ENCODE assay signal across 21 mouse cellular contexts in genomic region chr12:118011921-118012320, GRCm38 (mm10).
DNase-seq lines count a peak whose midpoint lies in the region; ATAC-seq lines count a peak whose summit lies in the region.
"Had no signal": no experiment of that assay in that cellular context is flagged by ENCODE, and none has a peak within 500 bp of the region (broad histone marks: within the 10 kb centered on the region; RNA-seq: fewer than 3 reads in every experiment).

No protein-coding gene starts in this region.

- no peak overlapping the region for H3K4me2 ChIP-seq in heart, embryonic 11.5 days
- no peak overlapping the region for H3K4me2 ChIP-seq in forebrain, embryonic 12.5 days

- no peak overlapping the region for H3K9ac ChIP-seq in heart, embryonic 11.5 days (ENCODE audit: low read depth, low read length)
- no peak overlapping the region for H3K9ac ChIP-seq in forebrain, embryonic 12.5 days

- H3K9me3 ChIP-seq in heart, embryonic 11.5 days (replicated peaks; ENCODE audit: control insufficient read depth, low read length) = no peaks in the 10 kb centered on the region
- H3K9me3 ChIP-seq in forebrain, embryonic 12.5 days = no peaks in the 10 kb centered on the region

- ATAC-seq in heart, embryonic 11.5 days (replicated peaks; ENCODE audit: insufficient number of reproducible peaks, low FRiP score, low TSS enrichment) = no peak
- no peak for ATAC-seq in forebrain, embryonic 12.5 days (ENCODE audit: low FRiP score)
- ATAC-seq: activated CD4-positive, CD25-positive, alpha-beta regulatory T cell, adult 4 months; CD4-positive, CD25-positive, alpha-beta regulatory T cell, adult 4 months; Patski had no signal

- peak; percentile 18 for DNase-seq in heart, adult 11 months
- DNase-seq in fat pad, adult 2 months (ENCODE audit: extremely low read depth, low read depth, low spot score) = peak; percentile 88
- DNase-seq in gonadal fat pad, adult 2 months (ENCODE audit: low read depth) = peak; percentile 72
- DNase-seq in left cerebral cortex, postnatal 14 days (ENCODE audit: low spot score in 2 of 2) = no peak
- DNase-seq: adrenal gland, adult 2 months; adrenal gland, adult 8-10 months; adrenal gland, postnatal 10 days; adrenal gland, postnatal 14 days; adrenal gland, postnatal 25 days; adrenal gland, postnatal 36 days; B cell, adult 2 months; cerebellum, adult 11 months; cerebellum, adult 11-12 months; cerebellum, adult 18-20 months had no signal

- H3K4me3 ChIP-seq in heart, embryonic 11.5 days (ENCODE audit: low read depth, low read length) = no peak overlapping the region
- H3K4me3 ChIP-seq in forebrain, embryonic 12.5 days (replicated peaks) = no peak overlapping the region

- H3K27me3 ChIP-seq in heart, embryonic 11.5 days (ENCODE audit: control insufficient read depth, insufficient read depth, low read length) = no peaks in the 10 kb centered on the region; the same call in 1 of the 2 replicates
- peaks cover 4% of the 10 kb centered on the region; the same call in 1 of the 2 replicates for H3K27me3 ChIP-seq in forebrain, embryonic 12.5 days
- H3K27me3 ChIP-seq: CH12.LX had no signal

- H3K27ac ChIP-seq in heart, embryonic 11.5 days (ENCODE audit: low read depth, low read length) = no peak overlapping the region
- H3K27ac ChIP-seq in forebrain, embryonic 12.5 days = no peak overlapping the region

- intact Hi-C loops in left cerebral cortex, postnatal 14 days (cut with DNase I) = no loop called here

- 83% methylated on average over 8 of the region's 8 CpGs for WGBS in heart, embryonic 11.5 days (ENCODE audit: insufficient replicate concordance)
- 92% methylated on average over 8 of the region's 8 CpGs for WGBS in forebrain, embryonic 12.5 days

- H3K4me1 ChIP-seq in heart, embryonic 11.5 days (ENCODE audit: control insufficient read depth, insufficient read depth, low read length) = no peaks in the 10 kb centered on the region
- H3K4me1 ChIP-seq in forebrain, embryonic 12.5 days = no peaks in the 10 kb centered on the region

- H3K36me3 ChIP-seq in heart, embryonic 11.5 days (ENCODE audit: control insufficient read depth, insufficient read depth, low read length) = no peaks in the 10 kb centered on the region
- H3K36me3 ChIP-seq in forebrain, embryonic 12.5 days (replicated peaks) = no peaks in the 10 kb centered on the region
- H3K36me3 ChIP-seq: G1E had no signal

Comparison
In these comparisons a context has a peak if more than half of its experiments do, and no peak if none do; other contexts are left out.
1. DNase-seq: peak in heart, adult 11 months (single experiment), fat pad, adult 2 months (single experiment) and gonadal fat pad, adult 2 months (single experiment); none in left cerebral cortex, postnatal 14 days (0 of 2).